Mouse (Mus musculus) limb, embryonic 14.5 days (tissue): ENCODE results near the gene Tnfrsf21. TPM values are rescaled to one million over a fixed set of nuclear protein-coding genes. Genes with fewer than 3 reads are reported as not detected.
A peak's percentile ranks its signal among the peaks of the same experiment; 100 is the strongest.

Experiments
- ATAC-seq: fragments of 200-750 bp; cut with Nextera tagmentation; 2 replicates; pipeline ENCODE4 v1.8.0; 2017; ENCODE audit warnings: low read depth, moderate number of reproducible peaks, moderate TSS enrichment; ENCODE audit not compliant: low FRiP score
- DNase-seq: peaks from one replicate; pipeline ENCODE4 v3.0.0-alpha.2; 2015; ENCODE audit warnings: low spot score
- H3K27ac ChIP-seq: fragments of 300-500 bp; sonication (generic); replicated peaks from 2 replicates; pipeline ENCODE4 v1.5.1; 2014; ENCODE audit warnings: low read depth, mild to moderate bottlenecking, low read length, moderate library complexity, mixed read lengths
- H3K27me3 ChIP-seq: fragments of 300-500 bp; sonication (generic); 2 replicates; pipeline ENCODE4 v1.6.1; 2014; ENCODE audit warnings: low read length, mixed read lengths; ENCODE audit not compliant: control insufficient read depth, insufficient read depth
- H3K36me3 ChIP-seq: fragments of 300-500 bp; sonication (generic); 2 replicates; pipeline ENCODE4 v1.6.1; 2014; ENCODE audit warnings: mild to moderate bottlenecking, low read length, moderate library complexity, mixed read lengths; ENCODE audit not compliant: control insufficient read depth, insufficient read depth
- H3K4me1 ChIP-seq: fragments of 300-500 bp; sonication (generic); 2 replicates; pipeline ENCODE4 v1.6.1; 2014; ENCODE audit warnings: antibody characterized with exemption, low read length, mixed read lengths; ENCODE audit not compliant: control insufficient read depth, insufficient read depth
- H3K4me2 ChIP-seq: fragments of 300-500 bp; sonication (generic); replicated peaks from 2 replicates; pipeline ENCODE4 v1.6.1; 2014; ENCODE audit warnings: low read depth, mild to moderate bottlenecking, low read length, moderate library complexity; ENCODE audit not compliant: severe bottlenecking
- H3K4me3 ChIP-seq: fragments of 300-500 bp; sonication (generic); replicated peaks from 2 replicates; pipeline ENCODE4 v1.5.1; 2014; ENCODE audit warnings: low read length
- H3K9ac ChIP-seq: fragments of 300-500 bp; sonication (generic); 2 replicates; pipeline ENCODE4 v1.6.1; 2014; ENCODE audit warnings: mild to moderate bottlenecking, low read depth, low read length, moderate library complexity; ENCODE audit not compliant: severe bottlenecking
- H3K9me3 ChIP-seq: fragments of 300-500 bp; sonication (generic); 2 replicates; pipeline ENCODE4 v1.6.1; 2016; ENCODE audit warnings: low read length; ENCODE audit not compliant: control insufficient read depth
- POLR2A ChIP-seq: fragments of 200-500 bp; IDR thresholded peaks from 2 replicates; pipeline ENCODE4 v1.8.0; 2012; ENCODE audit warnings: inconsistent platforms, mild to moderate bottlenecking, moderate library complexity, borderline replicate concordance; ENCODE audit not compliant: insufficient read depth, insufficient read length; ENCODE audit errors: extremely low read depth
- WGBS: fragments of 180-500 bp; shearing (Covaris S2); extraction: QIAGEN DNeasy Blood & Tissue Kit; methylation state at CpG from one replicate; pipeline ENCODE4 v1.1.7; 2014; 5-methylcytosine and 5-hydroxymethylcytosine counted together
- polyA plus RNA-seq, 2 experiments: library from polyadenylated mRNA; depleted of rRNA in 1 of 2; stranded (reverse) in 1 of 2; unstranded in 1 of 2; fragments of >200 nt; fragmentation: Nextera tagmentation in 1 of 2; extraction: Ambion mirVana in 1 of 2; gene quantifications; 2 replicates each; pipeline versions ENCODE4 v1.2.1 to v1.2.3; 2012 to 2014

Tnfrsf21 gene
- polyA plus RNA-seq, 2 experiments: 24.5 to 25.0 TPM

DNA sequence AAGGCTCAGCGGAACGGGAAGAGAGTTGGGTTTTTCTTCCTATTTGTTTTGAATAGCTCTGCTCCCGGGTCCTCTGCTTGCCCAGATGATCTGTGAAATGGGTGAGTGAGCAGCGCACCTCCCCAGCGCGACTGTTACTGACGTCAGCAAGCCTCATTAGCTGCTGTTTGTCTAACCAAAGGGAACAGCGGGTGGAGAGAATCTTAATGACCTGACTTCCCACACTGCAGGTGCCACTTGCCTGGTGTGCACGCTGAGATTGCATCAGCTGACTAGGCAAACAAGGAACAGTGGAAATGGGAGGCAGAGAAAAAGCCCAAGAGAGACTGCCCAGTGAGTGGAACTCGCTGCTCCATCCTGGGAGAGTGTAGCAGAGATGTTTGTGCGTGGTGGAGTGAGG is 25.2 kb upstream of the Tnfrsf21 start:
- Histone ChIP-seq H3K36me3 (no peaks in the 10 kb centered on the region), H3K9ac (no peak overlapping the region), H3K27ac (no peak overlapping the region), H3K9me3 (no peaks in the 10 kb centered on the region), H3K4me2 (no peak overlapping the region), H3K4me1 (no peaks in the 10 kb centered on the region), H3K27me3 (no peaks in the 10 kb centered on the region), H3K4me3 (no peak overlapping the region)
- WGBS: 53% methylated on average over 11 of the region's 11 CpGs
- no peak for ATAC-seq
- no peak for TF ChIP-seq POLR2A
- no peak for DNase-seq

DNA sequence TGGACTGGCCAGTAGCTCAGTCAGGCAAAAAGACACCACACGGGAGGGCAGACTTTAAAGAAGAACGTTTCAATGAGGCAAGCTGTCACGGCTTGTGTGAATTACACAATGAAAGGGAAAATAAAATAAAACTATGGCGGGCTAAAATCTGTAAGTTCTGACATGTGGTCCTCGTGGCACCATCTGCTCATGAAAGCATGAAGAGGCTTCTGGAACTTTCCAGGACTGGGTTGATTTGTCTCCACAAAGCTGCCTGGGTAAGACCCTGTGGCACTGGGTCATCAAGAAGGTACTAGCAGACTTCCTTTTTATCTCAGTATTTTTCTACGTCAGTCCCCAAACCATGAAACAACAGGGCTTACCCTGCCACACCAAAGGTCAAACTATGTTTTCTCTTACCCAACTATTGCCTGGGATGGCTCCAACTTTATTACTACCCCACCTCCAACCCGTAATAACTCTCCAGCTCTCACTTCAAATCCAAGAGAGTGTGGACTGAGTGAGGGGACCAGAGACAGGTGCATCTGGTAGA is 16.8 kb upstream of the Tnfrsf21 start:
- ATAC-seq: no peak
- WGBS: 70% methylated on average over 7 of the region's 7 CpGs
- H3K4me2 ChIP-seq: no peak overlapping the region
- H3K9ac ChIP-seq: no peak overlapping the region
- no peaks in the 10 kb centered on the region for H3K4me1 ChIP-seq
- TF ChIP-seq POLR2A: no peak
- no peaks in the 10 kb centered on the region for H3K36me3 ChIP-seq
- H3K9me3 ChIP-seq: no peaks in the 10 kb centered on the region
- H3K27me3 ChIP-seq: no peaks in the 10 kb centered on the region
- H3K4me3 ChIP-seq: no peak overlapping the region
- H3K27ac ChIP-seq: no peak overlapping the region
- DNase-seq: no peak

DNA sequence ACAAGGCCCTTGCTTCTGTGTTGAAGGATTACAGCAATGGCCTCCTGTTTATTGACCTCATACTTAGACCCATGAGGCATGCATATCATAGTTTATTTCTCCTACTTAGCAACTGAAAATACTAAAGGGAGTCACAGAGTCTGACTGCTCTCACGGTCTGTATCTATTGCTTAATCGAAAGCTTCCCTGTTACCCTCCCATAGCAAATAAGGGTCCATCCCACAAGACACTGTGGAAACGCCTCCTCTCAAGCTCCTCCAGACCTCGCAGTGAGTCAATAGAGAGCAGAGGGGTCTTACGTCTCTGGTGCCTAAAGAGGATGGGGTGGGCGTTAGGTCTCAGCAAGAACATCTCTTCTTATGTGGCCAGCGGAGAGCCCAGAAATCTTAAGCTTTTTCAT is 15.8 kb upstream of the Tnfrsf21 start:
- ATAC-seq (no peak), DNase-seq (no peak)
- no peaks in the 10 kb centered on the region for H3K27me3 ChIP-seq
- H3K4me1 ChIP-seq: no peaks in the 10 kb centered on the region
- WGBS: 90% methylated on average over 7 of the region's 7 CpGs
- no peak for TF ChIP-seq POLR2A
- no peak overlapping the region for H3K4me2 ChIP-seq
- H3K9me3 ChIP-seq: no peaks in the 10 kb centered on the region
- no peak overlapping the region for H3K9ac ChIP-seq
- H3K27ac ChIP-seq: no peak overlapping the region
- no peaks in the 10 kb centered on the region for H3K36me3 ChIP-seq
- no peak overlapping the region for H3K4me3 ChIP-seq

GRCm38 (mm10) chr17:43012718-43013117 is 3.6 kb upstream of the Tnfrsf21 start:
- Histone ChIP-seq H3K9me3 (no peaks in the 10 kb centered on the region), H3K4me1 (no peaks in the 10 kb centered on the region), H3K4me3 (no peak overlapping the region), H3K36me3 (no peaks in the 10 kb centered on the region), H3K4me2 (no peak overlapping the region), H3K27me3 (no peaks in the 10 kb centered on the region), H3K27ac (no peak overlapping the region), H3K9ac (no peak overlapping the region)
- TF ChIP-seq POLR2A: no peak
- 20% methylated on average over 6 of the region's 6 CpGs for WGBS
- no peak for ATAC-seq
- peak; percentile 68 for DNase-seq

GRCm38 (mm10) chr17:43017341-43018052 is 1.1 kb downstream of the Tnfrsf21 start:
- H3K36me3 ChIP-seq: no peaks in the 10 kb centered on the region
- H3K27me3 ChIP-seq: no peaks in the 10 kb centered on the region
- H3K27ac ChIP-seq: no peak overlapping the region
- peak overlapping the region; percentile 98 for H3K4me2 ChIP-seq
- no peak for TF ChIP-seq POLR2A
- peak overlapping the region; percentile 71 for H3K4me3 ChIP-seq
- H3K4me1 ChIP-seq: peaks cover 4% of the 10 kb centered on the region; the same call in 1 of the 2 replicates
- peak; percentile 32; the same call in 1 of the 2 replicates for ATAC-seq
- no peaks in the 10 kb centered on the region for H3K9me3 ChIP-seq
- peak; percentile 52 for DNase-seq
- H3K9ac ChIP-seq: peak overlapping the region; percentile 75
- WGBS: 1% methylated on average over 40 of the region's 40 CpGs

DNA sequence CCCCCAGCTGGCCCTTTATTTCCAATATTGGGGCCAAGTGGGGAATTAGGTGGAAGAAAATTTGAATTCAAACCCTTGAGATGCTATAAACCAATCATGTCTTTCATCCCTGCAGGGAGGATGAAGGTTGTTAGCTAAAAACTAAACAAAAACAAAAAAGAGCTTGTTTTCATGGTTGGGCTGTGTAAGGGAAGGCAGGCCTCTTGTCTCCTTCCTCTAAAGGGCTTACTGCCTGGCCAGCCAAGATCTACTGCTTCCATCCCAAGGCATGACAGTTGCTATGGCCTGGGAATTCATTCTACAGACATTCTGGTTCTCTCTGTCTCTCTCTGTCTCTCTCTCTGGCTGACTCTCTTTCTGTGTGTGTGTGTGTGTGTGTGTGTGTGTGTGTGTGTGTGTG is 1.7 kb downstream of the Tnfrsf21 start:
- Histone ChIP-seq H3K4me3 (peak overlapping the region; percentile 71), H3K9me3 (no peaks in the 10 kb centered on the region), H3K27ac (no peak overlapping the region), H3K9ac (no peak overlapping the region; the same call in 1 of the 2 replicates), H3K4me1 (peaks cover 4% of the 10 kb centered on the region; the same call in 1 of the 2 replicates), H3K36me3 (no peaks in the 10 kb centered on the region), H3K4me2 (peak overlapping the region; percentile 98), H3K27me3 (no peaks in the 10 kb centered on the region)
- TF ChIP-seq POLR2A: no peak
- ATAC-seq (no peak), DNase-seq (no peak)
